Mouse (Mus musculus) heart, postnatal 36 days (tissue): ENCODE measurements around the gene Klk10. TPM values are rescaled to one million over a fixed set of nuclear protein-coding genes. Genes with fewer than 3 reads are reported as not detected.

Experiments used
- DNase-seq, 2 experiments: peaks; one replicate each; pipeline ENCODE4 v3.0.0; 2021 to 2022
- intact Hi-C: fragments of 180-260 bp; cut with DNase I; formaldehyde crosslinking; loops from one replicate; pipeline ENCODE4 v1.15.1; 2025
- total RNA-seq, 2 experiments: library from RNA; stranded (reverse); gene quantifications; 2 replicates each; pipeline ENCODE4 v1.2.3; 2021

Klk10 gene
- total RNA-seq, 2 experiments from 2014 or later, result 0.19 to 0.36 TPM

- intact Hi-C loops, result no loop called here
- no peak for DNase-seq
Observed at GRCm38 (mm10) chr7:43789295-43789694, 8.5 kb downstream of the Klk10 start.

GRCm38 (mm10) chr7:43791591-43791990 lies 10.8 kb downstream of the Klk10 start, which contains the start of gene Klk9:
Klk9 (plus strand) TSS chr7:43791891.
- intact Hi-C loops, result no loop called here
- no peak for DNase-seq

- intact Hi-C loops, result no loop called here
Observed at GRCm38 (mm10) chr7:43796355-43796754, 15.5 kb downstream of the Klk10 start.

GRCm38 (mm10) chr7:43797333-43797769 lies 16.5 kb downstream of the Klk10 start, which contains the start of gene Klk8:
Klk8 (plus strand) TSS chr7:43797577.
- intact Hi-C loops, result no loop called here
- DNase-seq, result peak; percentile 36 to 45

More at GRCm38 (mm10) chr7:43796355-43796754, 15.5 kb downstream of the Klk10 start:
- no peak for DNase-seq

- intact Hi-C loops, result no loop called here
- DNase-seq, result peak in 1 of 2 experiments; percentile 34
Observed at GRCm38 (mm10) chr7:43797844-43798462, 17.1 kb downstream of the Klk10 start.

GRCm38 (mm10) chr7:43799876-43800275 lies 19.0 kb downstream of the Klk10 start:
- DNase-seq, result no peak
- intact Hi-C loops, result no loop called here

- intact Hi-C loops, result no loop called here
- no peak for DNase-seq
Observed at GRCm38 (mm10) chr7:43810994-43811393, 30.2 kb downstream of the Klk10 start, which contains the start of gene Klk7. Klk7 (plus strand) TSS chr7:43811294.

- no peak for DNase-seq
- intact Hi-C loops, result no loop called here
Observed at GRCm38 (mm10) chr7:43815211-43815610, 34.4 kb downstream of the Klk10 start.

- intact Hi-C loops, result no loop called here
- no peak for DNase-seq
Observed at GRCm38 (mm10) chr7:43816746-43817145, 35.9 kb downstream of the Klk10 start.

- DNase-seq, result no peak
- intact Hi-C loops, result no loop called here
Observed at GRCm38 (mm10) chr7:43821581-43821980, 40.7 kb downstream of the Klk10 start.

- intact Hi-C loops, result no loop called here
- no peak for DNase-seq
Observed at GRCm38 (mm10) chr7:43824199-43824598, 43.4 kb downstream of the Klk10 start, which contains the start of gene Klk6. Klk6 (plus strand) TSS chr7:43824499.

GRCm38 (mm10) chr7:43826056-43826455 lies 45.2 kb downstream of the Klk10 start:
- intact Hi-C loops, result no loop called here
- no peak for DNase-seq

GRCm38 (mm10) chr7:43827706-43828105 lies 46.9 kb downstream of the Klk10 start:
- no peak for DNase-seq
- intact Hi-C loops, result no loop called here

GRCm38 (mm10) chr7:43829006-43829405 lies 48.2 kb downstream of the Klk10 start:
- intact Hi-C loops, result no loop called here
- DNase-seq, result no peak

Other genes with a start within 250 kb of the Klk10 start
- gene Cd33, start 236.6 kb upstream of the Klk10 start, total RNA-seq, result 1 to 10 TPM; 3.8 to 4.4 TPM
- under 1 TPM; 0.87 to 0.94 TPM for gene Zfp658, start 218.8 kb upstream of the Klk10 start, total RNA-seq
- 1 to 10 TPM; 4.8 to 5.9 TPM for gene Zfp719, start 201.4 kb upstream of the Klk10 start, total RNA-seq
- gene Zfp819, start 173.9 kb upstream of the Klk10 start, total RNA-seq, result not detected
- gene Ceacam18, start 146.3 kb upstream of the Klk10 start, total RNA-seq, result not detected
- gene Siglece, start 120.9 kb upstream of the Klk10 start, total RNA-seq, result 1 to 10 TPM in 1 of 2 experiments, under 1 TPM in 1; 0.94 to 1.3 TPM
- 1 to 10 TPM; 3.4 to 3.5 TPM for gene Ctu1, start 109.0 kb upstream of the Klk10 start, total RNA-seq
- gene Klk14, start 90.6 kb upstream of the Klk10 start, total RNA-seq, result under 1 TPM; 0.22 to 0.31 TPM
- gene Klk13, start 68.5 kb upstream of the Klk10 start, total RNA-seq, result not detected
- not detected for gene Klk12, start 12.1 kb upstream of the Klk10 start, total RNA-seq
- under 1 TPM; 0.22 to 0.33 TPM for gene Klk11, start 6.4 kb upstream of the Klk10 start, total RNA-seq
- not detected for gene Klk9, start 10.9 kb downstream of the Klk10 start, total RNA-seq
- 10 to 100 TPM; 10.4 to 12.2 TPM for gene Klk8, start 16.5 kb downstream of the Klk10 start, total RNA-seq
- gene Klk7, start 30.3 kb downstream of the Klk10 start, total RNA-seq, result under 1 TPM in 1 of 2 experiments, not detected in 1; 0.19 TPM
- gene Klk6, start 43.5 kb downstream of the Klk10 start, total RNA-seq, result not detected
- gene Klk5, start 60.9 kb downstream of the Klk10 start, total RNA-seq, result not detected
- gene Klk4, start 100.1 kb downstream of the Klk10 start, total RNA-seq, result not detected
- not detected for gene Klk15, start 152.7 kb downstream of the Klk10 start, total RNA-seq
- not detected for gene Klk1b8, start 169.6 kb downstream of the Klk10 start, total RNA-seq
- gene Klk1b1, start 185.7 kb downstream of the Klk10 start, total RNA-seq, result not detected
- gene Klk1b9, start 195.0 kb downstream of the Klk10 start, total RNA-seq, result not detected
- gene Klk1b11, start 214.8 kb downstream of the Klk10 start, total RNA-seq, result not detected
- under 1 TPM; 0.38 to 0.72 TPM for gene Klk1b26, start 231.1 kb downstream of the Klk10 start, total RNA-seq